Mouse (Mus musculus) thymus, adult 2 months (tissue): Measurements from ENCODE around the gene Ankrd24.
"Not testable (repeated sequence)": the region's sequence is repeated elsewhere in the genome, so short reads cannot be mapped to it uniquely, and the experiment has no call there.

Source experiments
- CTCF ChIP-seq: fragments of 200-500 bp; IDR thresholded peaks from 2 replicates; pipeline ENCODE4 v1.5.1; 2012; ENCODE audit warnings: mild to moderate bottlenecking, control low read depth, low read length, moderate library complexity, borderline replicate concordance; ENCODE audit not compliant: control insufficient read depth, poor library complexity, insufficient read depth; ENCODE audit errors: extremely low read depth
- POLR2A ChIP-seq: fragments of 200-500 bp; IDR thresholded peaks from 2 replicates; pipeline ENCODE4 v1.6.1; 2012; ENCODE audit warnings: mild to moderate bottlenecking, low read length, control low read depth, moderate library complexity; ENCODE audit not compliant: control insufficient read depth, poor library complexity, insufficient read depth; ENCODE audit errors: extremely low read depth

DNA sequence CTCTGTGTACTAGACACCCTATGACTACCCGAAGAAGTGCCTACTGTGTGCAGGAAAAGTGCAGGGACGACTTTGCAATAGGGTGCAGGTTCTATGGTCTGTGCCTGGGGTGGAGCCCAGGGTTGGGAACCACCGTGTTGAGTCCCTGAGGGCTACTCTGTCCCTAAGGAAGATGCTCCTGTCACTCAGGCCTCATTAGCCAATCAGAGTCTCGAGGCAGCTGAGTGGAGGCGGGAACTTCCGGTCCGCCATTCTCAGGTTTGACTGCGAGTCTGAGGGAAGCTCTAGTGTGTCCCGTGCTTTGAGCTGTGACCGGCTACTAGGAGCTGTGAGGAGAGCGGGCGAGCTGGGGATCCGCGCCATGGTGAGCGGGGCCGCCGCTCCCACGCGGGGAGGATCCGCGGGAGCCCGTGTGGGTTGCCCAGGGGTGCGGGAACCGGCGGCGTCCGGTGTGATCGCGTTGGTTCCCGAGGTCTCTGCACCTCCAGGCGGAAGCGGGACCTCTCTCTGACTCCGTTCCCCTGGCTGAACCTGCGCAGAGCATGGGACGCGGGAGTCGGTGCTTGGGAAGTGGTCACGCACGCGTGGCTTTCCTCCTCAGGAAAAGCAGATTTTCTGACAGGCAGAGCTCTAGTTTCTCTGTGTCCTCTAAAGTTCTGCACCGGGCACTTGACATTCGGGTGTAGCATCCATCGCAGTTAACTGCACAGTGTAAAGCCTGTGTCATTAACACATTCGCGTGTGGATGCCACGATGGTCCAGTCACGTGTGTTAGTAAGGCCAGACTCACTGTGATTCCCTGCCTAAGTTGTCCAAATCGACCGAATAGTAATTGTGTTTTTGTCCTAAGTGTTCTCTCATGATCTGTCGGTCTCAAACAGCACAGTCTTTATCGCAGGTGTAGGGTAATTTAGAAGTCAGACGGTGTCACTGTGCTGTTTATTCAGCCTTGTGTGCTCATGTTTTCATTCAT, 20.7 kb downstream of the Ankrd24 start, which contains the start of gene Gm10778:
- not testable (repeated sequence) for TF ChIP-seq CTCF, POLR2A
